Mouse (Mus musculus) kidney, adult 9 months (tissue): ENCODE data around the gene Hsf4.

Source experiments
- DNase-seq: peaks from one replicate; pipeline ENCODE4 v3.0.0; 2022

The Hsf4 gene

GRCm38 (mm10) chr8:105306146-105306691, 36.6 kb downstream of the Hsf4 start:
- DNase-seq: no peak

GRCm38 (mm10) chr8:105307670-105308069, 38.1 kb downstream of the Hsf4 start:
- DNase-seq: no peak

GRCm38 (mm10) chr8:105308428-105308827, 38.8 kb downstream of the Hsf4 start:
- DNase-seq: no peak

GRCm38 (mm10) chr8:105309142-105309847, 39.7 kb downstream of the Hsf4 start:
- no peak for DNase-seq

GRCm38 (mm10) chr8:105310118-105310517, 40.5 kb downstream of the Hsf4 start:
- DNase-seq: no peak

GRCm38 (mm10) chr8:105311718-105312117, 42.1 kb downstream of the Hsf4 start:
- no peak for DNase-seq

GRCm38 (mm10) chr8:105312891-105313481, 43.4 kb downstream of the Hsf4 start:
- no peak for DNase-seq

GRCm38 (mm10) chr8:105313622-105314402, 44.2 kb downstream of the Hsf4 start:
- DNase-seq: no peak

- DNase-seq: no peak
Observed at GRCm38 (mm10) chr8:105315073-105315769, 45.6 kb downstream of the Hsf4 start.

GRCm38 (mm10) chr8:105317941-105318340, 48.3 kb downstream of the Hsf4 start:
- DNase-seq: no peak

GRCm38 (mm10) chr8:105318662-105319190, 49.1 kb downstream of the Hsf4 start:
- DNase-seq: no peak

- no peak for DNase-seq
Observed at GRCm38 (mm10) chr8:105323183-105323582, 53.6 kb downstream of the Hsf4 start.
